Mouse (Mus musculus): ENCODE measurements around the gene Dvl3.

- no peak for TF ChIP-seq CTCF (IDR thresholded peaks at IDR 0.05; ENCODE audit: borderline replicate concordance, insufficient read depth, low read depth, low read length)
- TF ChIP-seq POLR2A (IDR thresholded peaks at IDR 0.05; ENCODE audit: borderline replicate concordance, insufficient read depth, low read length) = no peak
These were observed 31.7 kb upstream of the Dvl3 start for GRCm38 (mm10) chr16:20485061-20485460.
